ENCODE assay signal across 10 mouse cellular contexts in genomic region chr11:121201436-121202198, GRCm38 (mm10). TPM values are rescaled to one million over a fixed set of nuclear protein-coding genes. Genes with fewer than 3 reads are reported as not detected.
DNase-seq lines count a peak whose midpoint lies in the region; ATAC-seq and TF ChIP-seq lines count a peak whose summit lies in the region.
"Had no signal": no experiment of that assay in that cellular context is flagged by ENCODE, and none has a peak within 500 bp of the region (broad histone marks: within the 10 kb centered on the region; RNA-seq: fewer than 3 reads in every experiment).

No protein-coding gene starts in this region.

- H3K36me3 ChIP-seq in forebrain, postnatal 0 days (ENCODE audit: insufficient read depth) = no peaks in the 10 kb centered on the region
- H3K36me3 ChIP-seq in forebrain, embryonic 12.5 days (replicated peaks) = no peaks in the 10 kb centered on the region; the same call in 1 of the 2 replicates
- peaks cover 3% of the 10 kb centered on the region; the same call in 1 of the 2 replicates for H3K36me3 ChIP-seq in midbrain, postnatal 0 days (ENCODE audit: insufficient read depth, low read length)
- H3K36me3 ChIP-seq in midbrain, embryonic 13.5 days = no peaks in the 10 kb centered on the region
- no peaks in the 10 kb centered on the region for H3K36me3 ChIP-seq in stomach, postnatal 0 days (ENCODE audit: control insufficient read depth, insufficient read depth, low read length)
- no peaks in the 10 kb centered on the region for H3K36me3 ChIP-seq in forebrain, embryonic 16.5 days (ENCODE audit: control insufficient read depth, insufficient read depth)

- no peak for TF ChIP-seq POLR2A in brain, embryonic 14.5 days (IDR thresholded peaks at IDR 0.05; ENCODE audit: borderline replicate concordance, extremely low read depth, insufficient read depth, insufficient read length, poor library complexity, severe bottlenecking)

- peak; percentile 67 for TF ChIP-seq CTCF in forebrain, postnatal 0 days (IDR thresholded peaks at IDR 0.05; ENCODE audit: low read depth)
- peak; percentile 80 for TF ChIP-seq CTCF in midbrain, postnatal 0 days (IDR thresholded peaks at IDR 0.05)
- TF ChIP-seq CTCF in brain, embryonic 14.5 days (IDR thresholded peaks at IDR 0.05; ENCODE audit: borderline replicate concordance, extremely low read depth, insufficient read depth, insufficient read length) = peak; percentile 60; the same call in 1 of the 2 replicates
- TF ChIP-seq CTCF in stomach, postnatal 0 days (IDR thresholded peaks at IDR 0.05; ENCODE audit: low read depth) = peak; percentile 80

- no peaks in the 10 kb centered on the region for H3K27me3 ChIP-seq in forebrain, postnatal 0 days (ENCODE audit: insufficient read depth, low read length)
- H3K27me3 ChIP-seq in forebrain, embryonic 12.5 days = no peaks in the 10 kb centered on the region
- H3K27me3 ChIP-seq in midbrain, postnatal 0 days (ENCODE audit: insufficient read depth, low read length) = no peaks in the 10 kb centered on the region
- H3K27me3 ChIP-seq in midbrain, embryonic 13.5 days = no peaks in the 10 kb centered on the region
- H3K27me3 ChIP-seq in stomach, postnatal 0 days (ENCODE audit: control insufficient read depth, insufficient read depth, low read length) = no peaks in the 10 kb centered on the region
- H3K27me3 ChIP-seq in forebrain, embryonic 16.5 days (replicated peaks; ENCODE audit: control insufficient read depth, insufficient read depth, low read length) = no peaks in the 10 kb centered on the region

- H3K4me2 ChIP-seq in forebrain, postnatal 0 days (ENCODE audit: low read depth) = no peak overlapping the region
- H3K4me2 ChIP-seq in forebrain, embryonic 12.5 days = no peak overlapping the region
- no peak overlapping the region for H3K4me2 ChIP-seq in midbrain, postnatal 0 days (ENCODE audit: low read depth, low read length, poor library complexity, severe bottlenecking)
- H3K4me2 ChIP-seq in midbrain, embryonic 13.5 days (replicated peaks) = no peak overlapping the region
- H3K4me2 ChIP-seq in stomach, postnatal 0 days (replicated peaks; ENCODE audit: low read depth) = no peak overlapping the region
- H3K4me2 ChIP-seq in forebrain, embryonic 16.5 days (ENCODE audit: low read length) = no peak overlapping the region

- no peak overlapping the region for H3K4me3 ChIP-seq in forebrain, postnatal 0 days (ENCODE audit: low read depth, low read length)
- no peak overlapping the region for H3K4me3 ChIP-seq in forebrain, embryonic 12.5 days (replicated peaks)
- H3K4me3 ChIP-seq in midbrain, postnatal 0 days (ENCODE audit: low read depth, low read length) = no peak overlapping the region
- H3K4me3 ChIP-seq in midbrain, embryonic 13.5 days (replicated peaks) = no peak overlapping the region
- H3K4me3 ChIP-seq in stomach, postnatal 0 days (ENCODE audit: low read depth, low read length) = no peak overlapping the region
- H3K4me3 ChIP-seq in forebrain, embryonic 16.5 days (replicated peaks; ENCODE audit: low read length) = no peak overlapping the region

- no peaks in the 10 kb centered on the region for H3K9me3 ChIP-seq in forebrain, postnatal 0 days (ENCODE audit: low read length)
- H3K9me3 ChIP-seq in forebrain, embryonic 12.5 days = no peaks in the 10 kb centered on the region
- no peaks in the 10 kb centered on the region for H3K9me3 ChIP-seq in midbrain, postnatal 0 days (ENCODE audit: low read length)
- H3K9me3 ChIP-seq in midbrain, embryonic 13.5 days = no peaks in the 10 kb centered on the region
- no peaks in the 10 kb centered on the region for H3K9me3 ChIP-seq in stomach, postnatal 0 days (ENCODE audit: control insufficient read depth, low read length)
- no peaks in the 10 kb centered on the region for H3K9me3 ChIP-seq in forebrain, embryonic 16.5 days (ENCODE audit: control insufficient read depth, low read length)

- no peak for TF ChIP-seq EP300 in stomach, postnatal 0 days (optimal IDR thresholded peaks at IDR 0.05)

- no peak overlapping the region for H3K27ac ChIP-seq in forebrain, postnatal 0 days (ENCODE audit: low read depth, low read length)
- H3K27ac ChIP-seq in forebrain, embryonic 12.5 days = no peak overlapping the region
- H3K27ac ChIP-seq in midbrain, postnatal 0 days (ENCODE audit: low read depth, low read length) = no peak overlapping the region
- H3K27ac ChIP-seq in midbrain, embryonic 13.5 days = no peak overlapping the region
- H3K27ac ChIP-seq in stomach, postnatal 0 days (replicated peaks) = no peak overlapping the region
- H3K27ac ChIP-seq in forebrain, embryonic 16.5 days (ENCODE audit: low read length) = no peak overlapping the region

- H3K9ac ChIP-seq in forebrain, postnatal 0 days = no peak overlapping the region
- H3K9ac ChIP-seq in forebrain, embryonic 12.5 days = no peak overlapping the region
- no peak overlapping the region for H3K9ac ChIP-seq in midbrain, postnatal 0 days (replicated peaks; ENCODE audit: low read length, poor library complexity, severe bottlenecking)
- no peak overlapping the region for H3K9ac ChIP-seq in midbrain, embryonic 13.5 days (replicated peaks)
- no peak overlapping the region for H3K9ac ChIP-seq in stomach, postnatal 0 days (ENCODE audit: low read length)
- H3K9ac ChIP-seq in forebrain, embryonic 16.5 days (replicated peaks; ENCODE audit: low read depth, low read length) = no peak overlapping the region

- 52% methylated on average over 11 of the region's 11 CpGs for WGBS in forebrain, postnatal 0 days
- 68% methylated on average over 11 of the region's 11 CpGs for WGBS in forebrain, embryonic 12.5 days
- 54% methylated on average over 11 of the region's 11 CpGs for WGBS in midbrain, postnatal 0 days
- WGBS in midbrain, embryonic 13.5 days = 66% methylated on average over 11 of the region's 11 CpGs
- WGBS in large intestine, adult 2 months = 32% methylated on average over 11 of the region's 11 CpGs
- WGBS in stomach, postnatal 0 days = 33% methylated on average over 11 of the region's 11 CpGs
- 49% methylated on average over 11 of the region's 11 CpGs for WGBS in forebrain, embryonic 16.5 days

- DNase-seq in forebrain, postnatal 0 days = peak; percentile 50
- peak; percentile 68 for DNase-seq in midbrain, postnatal 0 days (ENCODE audit: low spot score)
- DNase-seq in brain, embryonic 14.5 days (ENCODE audit: low read depth) = peak; percentile 47
- DNase-seq in large intestine, adult 2 months (ENCODE audit: low read depth, low spot score) = peak; percentile 35
- DNase-seq in stomach, postnatal 0 days (ENCODE audit: low spot score) = peak; percentile 57

- ATAC-seq in forebrain, postnatal 0 days = no peak
- no peak for ATAC-seq in forebrain, embryonic 12.5 days (ENCODE audit: low FRiP score)
- no peak for ATAC-seq in midbrain, postnatal 0 days (ENCODE audit: low FRiP score)
- ATAC-seq in midbrain, embryonic 13.5 days = no peak
- no peak for ATAC-seq in stomach, postnatal 0 days (ENCODE audit: low FRiP score, low TSS enrichment)
- no peak for ATAC-seq in forebrain, embryonic 16.5 days

- H3K4me1 ChIP-seq in forebrain, postnatal 0 days (ENCODE audit: insufficient read depth) = no peaks in the 10 kb centered on the region
- H3K4me1 ChIP-seq in forebrain, embryonic 12.5 days = peaks cover 15% of the 10 kb centered on the region
- no peaks in the 10 kb centered on the region; the same call in 1 of the 2 replicates for H3K4me1 ChIP-seq in midbrain, postnatal 0 days (ENCODE audit: insufficient read depth, low read length)
- H3K4me1 ChIP-seq in midbrain, embryonic 13.5 days (replicated peaks) = peaks cover 16% of the 10 kb centered on the region
- H3K4me1 ChIP-seq in stomach, postnatal 0 days (replicated peaks; ENCODE audit: control insufficient read depth, insufficient read depth) = no peaks in the 10 kb centered on the region
- H3K4me1 ChIP-seq in forebrain, embryonic 16.5 days (replicated peaks; ENCODE audit: control insufficient read depth, insufficient read depth, low read length) = peaks cover 12% of the 10 kb centered on the region

RNA-seq across cellular contexts. Expression of gene Hexdc, which starts 2.6 kb away (rescaled TPM):
- total RNA-seq in forebrain, postnatal 0 days (2014; rRNA removed) = 64.9 and 77.0 TPM in 2 replicates
- 19.8 and 24.1 TPM in 2 replicates for polyA plus RNA-seq in forebrain, postnatal 0 days (2015; fragmentation: Nextera tagmentation; extraction: Ambion mirVana)
- polyA plus RNA-seq in forebrain, embryonic 12.5 days (2016; fragmentation: Nextera tagmentation; extraction: Ambion mirVana) = 7.9 and 8.4 TPM in 2 replicates
- 85.2 and 87.4 TPM in 2 replicates for total RNA-seq in midbrain, postnatal 0 days (2014; rRNA removed)
- polyA plus RNA-seq in midbrain, postnatal 0 days (2015; fragmentation: Nextera tagmentation; extraction: Ambion mirVana) = 37.4 and 38.1 TPM in 2 replicates
- polyA plus RNA-seq in midbrain, embryonic 13.5 days (2015; fragmentation: Nextera tagmentation; extraction: Ambion mirVana) = 18.2 and 21.1 TPM in 2 replicates
- 70.6 and 92.9 TPM in 2 replicates for polyA plus RNA-seq in brain, embryonic 14.5 days (2012; rRNA removed)
- 19.4 and 24.4 TPM in 2 replicates for polyA plus RNA-seq in large intestine, adult 2 months (2012; rRNA removed)
- 5.7 and 6.4 TPM in 2 replicates for polyA plus RNA-seq in stomach, postnatal 0 days (2015; fragmentation: Nextera tagmentation; extraction: Ambion mirVana)
- polyA plus RNA-seq in forebrain, embryonic 16.5 days (2015; fragmentation: Nextera tagmentation; extraction: Ambion mirVana) = 14.8 and 22.9 TPM in 2 replicates

RNA-seq across cellular contexts. Expression of gene Ogfod3, which starts 2.9 kb away (rescaled TPM):
- total RNA-seq in forebrain, postnatal 0 days (2014; rRNA removed) = 7.1 and 9.0 TPM in 2 replicates
- polyA plus RNA-seq in forebrain, postnatal 0 days (2015; fragmentation: Nextera tagmentation; extraction: Ambion mirVana) = 16.8 and 21.4 TPM in 2 replicates
- 16.1 and 19.7 TPM in 2 replicates for polyA plus RNA-seq in forebrain, embryonic 12.5 days (2016; fragmentation: Nextera tagmentation; extraction: Ambion mirVana)
- total RNA-seq in midbrain, postnatal 0 days (2014; rRNA removed) = 8.9 and 12.0 TPM in 2 replicates
- polyA plus RNA-seq in midbrain, postnatal 0 days (2015; fragmentation: Nextera tagmentation; extraction: Ambion mirVana) = 25.2 and 32.5 TPM in 2 replicates
- polyA plus RNA-seq in midbrain, embryonic 13.5 days (2015; fragmentation: Nextera tagmentation; extraction: Ambion mirVana) = 20.2 and 22.9 TPM in 2 replicates
- polyA plus RNA-seq in brain, embryonic 14.5 days (2012; rRNA removed) = 8.4 and 11.9 TPM in 2 replicates
- polyA plus RNA-seq in large intestine, adult 2 months (2012; rRNA removed) = 11.7 and 12.9 TPM in 2 replicates
- polyA plus RNA-seq in stomach, postnatal 0 days (2015; fragmentation: Nextera tagmentation; extraction: Ambion mirVana) = 22.2 and 23.3 TPM in 2 replicates
- polyA plus RNA-seq in forebrain, embryonic 16.5 days (2015; fragmentation: Nextera tagmentation; extraction: Ambion mirVana) = 14.8 and 15.3 TPM in 2 replicates

RNA-seq across cellular contexts. Expression of gene Cybc1, which starts 27.5 kb away (rescaled TPM):
- 28.0 and 29.1 TPM in 2 replicates for total RNA-seq in forebrain, postnatal 0 days (2014; rRNA removed)
- 19.7 TPM in 2 replicates for polyA plus RNA-seq in forebrain, postnatal 0 days (2015; fragmentation: Nextera tagmentation; extraction: Ambion mirVana)
- 33.3 and 34.0 TPM in 2 replicates for polyA plus RNA-seq in forebrain, embryonic 12.5 days (2016; fragmentation: Nextera tagmentation; extraction: Ambion mirVana)
- total RNA-seq in midbrain, postnatal 0 days (2014; rRNA removed) = 26.5 and 29.1 TPM in 2 replicates
- 18.7 and 20.9 TPM in 2 replicates for polyA plus RNA-seq in midbrain, postnatal 0 days (2015; fragmentation: Nextera tagmentation; extraction: Ambion mirVana)
- polyA plus RNA-seq in midbrain, embryonic 13.5 days (2015; fragmentation: Nextera tagmentation; extraction: Ambion mirVana) = 42.6 and 43.8 TPM in 2 replicates
- polyA plus RNA-seq in brain, embryonic 14.5 days (2012; rRNA removed) = 44.1 and 56.4 TPM in 2 replicates
- 32.6 and 33.0 TPM in 2 replicates for polyA plus RNA-seq in large intestine, adult 2 months (2012; rRNA removed)
- polyA plus RNA-seq in stomach, postnatal 0 days (2015; fragmentation: Nextera tagmentation; extraction: Ambion mirVana) = 26.9 and 27.4 TPM in 2 replicates
- polyA plus RNA-seq in forebrain, embryonic 16.5 days (2015; fragmentation: Nextera tagmentation; extraction: Ambion mirVana) = 44.2 and 47.4 TPM in 2 replicates

RNA-seq across cellular contexts. Expression of gene Narf, which starts 35.4 kb away (rescaled TPM):
- 73.1 and 135 TPM in 2 replicates for total RNA-seq in forebrain, postnatal 0 days (2014; rRNA removed)
- 39.0 and 42.9 TPM in 2 replicates for polyA plus RNA-seq in forebrain, postnatal 0 days (2015; fragmentation: Nextera tagmentation; extraction: Ambion mirVana)
- 65.0 and 72.4 TPM in 2 replicates for polyA plus RNA-seq in forebrain, embryonic 12.5 days (2016; fragmentation: Nextera tagmentation; extraction: Ambion mirVana)
- 112 and 129 TPM in 2 replicates for total RNA-seq in midbrain, postnatal 0 days (2014; rRNA removed)
- polyA plus RNA-seq in midbrain, postnatal 0 days (2015; fragmentation: Nextera tagmentation; extraction: Ambion mirVana) = 37.4 and 38.0 TPM in 2 replicates
- polyA plus RNA-seq in midbrain, embryonic 13.5 days (2015; fragmentation: Nextera tagmentation; extraction: Ambion mirVana) = 105 and 108 TPM in 2 replicates
- 75.1 and 88.5 TPM in 2 replicates for polyA plus RNA-seq in brain, embryonic 14.5 days (2012; rRNA removed)
- polyA plus RNA-seq in large intestine, adult 2 months (2012; rRNA removed) = 18.2 and 33.3 TPM in 2 replicates
- 19.3 and 19.8 TPM in 2 replicates for polyA plus RNA-seq in stomach, postnatal 0 days (2015; fragmentation: Nextera tagmentation; extraction: Ambion mirVana)
- 108 and 114 TPM in 2 replicates for polyA plus RNA-seq in forebrain, embryonic 16.5 days (2015; fragmentation: Nextera tagmentation; extraction: Ambion mirVana)

RNA-seq across cellular contexts. Expression of gene Uts2r, which starts 41.5 kb away (rescaled TPM):
- 0.33 and 1.1 TPM in 2 replicates for total RNA-seq in forebrain, postnatal 0 days (2014; rRNA removed)
- polyA plus RNA-seq in forebrain, postnatal 0 days (2015; fragmentation: Nextera tagmentation; extraction: Ambion mirVana) = 0.43 and 0.77 TPM in 2 replicates
- polyA plus RNA-seq in forebrain, embryonic 12.5 days (2016; fragmentation: Nextera tagmentation; extraction: Ambion mirVana) = not detected in 2 replicates
- total RNA-seq in midbrain, postnatal 0 days (2014; rRNA removed) = 0.33 and 0.66 TPM in 2 replicates
- polyA plus RNA-seq in midbrain, postnatal 0 days (2015; fragmentation: Nextera tagmentation; extraction: Ambion mirVana) = 1.1 and 1.5 TPM in 2 replicates
- 0.15 and 0.22 TPM in 2 replicates for polyA plus RNA-seq in midbrain, embryonic 13.5 days (2015; fragmentation: Nextera tagmentation; extraction: Ambion mirVana)
- polyA plus RNA-seq in brain, embryonic 14.5 days (2012; rRNA removed) = 0.26 and 0.30 TPM in 2 replicates
- polyA plus RNA-seq in large intestine, adult 2 months (2012; rRNA removed) = not detected in 2 replicates
- not detected in 2 replicates for polyA plus RNA-seq in stomach, postnatal 0 days (2015; fragmentation: Nextera tagmentation; extraction: Ambion mirVana)
- 0.16 and 0.19 TPM in 2 replicates for polyA plus RNA-seq in forebrain, embryonic 16.5 days (2015; fragmentation: Nextera tagmentation; extraction: Ambion mirVana)
- total RNA-seq: neutrophil, adult 5-6 weeks had no signal
- polyA plus RNA-seq: intestine, embryonic 14.5 days had no signal
